Mouse (Mus musculus) thymus, adult 2 months (tissue): Measurements from ENCODE around the gene Ppia.

Source experiments
- CTCF ChIP-seq: fragments of 200-500 bp; IDR thresholded peaks from 2 replicates; pipeline ENCODE4 v1.5.1; 2012; ENCODE audit warnings: mild to moderate bottlenecking, control low read depth, low read length, moderate library complexity, borderline replicate concordance; ENCODE audit not compliant: control insufficient read depth, poor library complexity, insufficient read depth; ENCODE audit errors: extremely low read depth
- POLR2A ChIP-seq: fragments of 200-500 bp; IDR thresholded peaks from 2 replicates; pipeline ENCODE4 v1.6.1; 2012; ENCODE audit warnings: mild to moderate bottlenecking, low read length, control low read depth, moderate library complexity; ENCODE audit not compliant: control insufficient read depth, poor library complexity, insufficient read depth; ENCODE audit errors: extremely low read depth

GRCm38 (mm10) chr11:6411684-6412083 is 3.6 kb upstream of the Ppia start:
- no peak for TF ChIP-seq POLR2A
- peak; percentile 93; the same call in 1 of the 2 replicates for TF ChIP-seq CTCF
